In genomic region chr12:113017429-113017984, GRCm38 (mm10) we compare ENCODE assay signal across 22 mouse cellular contexts. TPM values are rescaled to one million over a fixed set of nuclear protein-coding genes. Genes with fewer than 3 reads are reported as not detected.
A peak's percentile ranks its signal among the peaks of the same experiment; 100 is the strongest.
DNase-seq lines count a peak whose midpoint lies in the region; ATAC-seq and TF ChIP-seq lines count a peak whose summit lies in the region.
"Had no signal": no experiment of that assay in that cellular context is flagged by ENCODE, and none has a peak within 500 bp of the region (broad histone marks: within the 10 kb centered on the region; RNA-seq: fewer than 3 reads in every experiment).

No protein-coding gene starts in this region.

- no peak for DNase-seq in heart, postnatal 36 days
- no peak for DNase-seq in liver, embryonic 13.5 days
- peak; percentile 34 for DNase-seq in kidney, postnatal 10 days
- DNase-seq in thymus, postnatal 0 days (ENCODE audit: low spot score), result no peak
- DNase-seq in right cerebral cortex, postnatal 25 days, result no peak
- DNase-seq: adrenal gland, postnatal 14 days; cerebellum, adult 9-10 months; gastrocnemius, postnatal 36 days; liver, postnatal 0 days; lung, postnatal 14 days; thymus, postnatal 36 days had no signal

- H3K27ac ChIP-seq in heart, embryonic 12.5 days (ENCODE audit: poor library complexity, severe bottlenecking), result no peak overlapping the region
- no peak overlapping the region for H3K27ac ChIP-seq in liver, embryonic 13.5 days
- no peak overlapping the region; the same call in 1 of the 2 replicates for H3K27ac ChIP-seq in liver, embryonic 12.5 days
- H3K27ac ChIP-seq: hindbrain, embryonic 14.5 days; intestine, embryonic 15.5 days; midbrain, embryonic 12.5 days had no signal

- no peak overlapping the region for H3ac ChIP-seq in myocyte (ENCODE audit: control insufficient read depth, insufficient read length)

- H3K27me3 ChIP-seq in heart, embryonic 12.5 days (replicated peaks), result no peaks in the 10 kb centered on the region
- no peaks in the 10 kb centered on the region for H3K27me3 ChIP-seq in liver, embryonic 13.5 days
- H3K27me3 ChIP-seq in liver, embryonic 12.5 days (replicated peaks), result no peaks in the 10 kb centered on the region
- H3K27me3 ChIP-seq in myocyte (ENCODE audit: control insufficient read depth, insufficient read depth, insufficient read length), result no peaks in the 10 kb centered on the region
- H3K27me3 ChIP-seq: intestine, embryonic 15.5 days; midbrain, embryonic 12.5 days; Patski had no signal

- intact Hi-C loops in heart, postnatal 36 days (cut with DNase I), result no loop called here

- no peaks in the 10 kb centered on the region for H3K9me3 ChIP-seq in heart, embryonic 12.5 days (replicated peaks)
- H3K9me3 ChIP-seq in liver, embryonic 13.5 days (replicated peaks), result no peaks in the 10 kb centered on the region
- no peaks in the 10 kb centered on the region for H3K9me3 ChIP-seq in liver, embryonic 12.5 days (replicated peaks)
- H3K9me3 ChIP-seq: intestine, embryonic 15.5 days; midbrain, embryonic 12.5 days had no signal

- peak overlapping the region; percentile 17; the same call in 1 of the 2 replicates for H3K4me2 ChIP-seq in heart, embryonic 12.5 days
- no peak overlapping the region for H3K4me2 ChIP-seq in liver, embryonic 13.5 days
- H3K4me2 ChIP-seq in liver, embryonic 12.5 days, result no peak overlapping the region
- peak overlapping the region; percentile 96 for H3K4me2 ChIP-seq in myocyte (ENCODE audit: low read depth)
- H3K4me2 ChIP-seq: intestine, embryonic 15.5 days had no signal

- H3K36me3 ChIP-seq in heart, embryonic 12.5 days, result peaks cover 10% of the 10 kb centered on the region
- H3K36me3 ChIP-seq in liver, embryonic 13.5 days, result peaks cover 14% of the 10 kb centered on the region
- H3K36me3 ChIP-seq in liver, embryonic 12.5 days, result peaks cover 22% of the 10 kb centered on the region
- H3K36me3 ChIP-seq in myocyte (ENCODE audit: control insufficient read depth, insufficient read depth), result no peaks in the 10 kb centered on the region

- TF ChIP-seq POLR2A in myocyte (IDR thresholded peaks at IDR 0.05; ENCODE audit: insufficient read length, low read depth), result peak; percentile 39

- peak overlapping the region; percentile 39; the same call in 1 of the 2 replicates for H3K9ac ChIP-seq in heart, embryonic 12.5 days
- H3K9ac ChIP-seq in liver, embryonic 13.5 days, result 0 out of 2 replicates have a peak overlapping the region, but pooled peaks have one; percentile 11
- H3K9ac ChIP-seq in liver, embryonic 12.5 days, result no peak overlapping the region
- H3K9ac ChIP-seq: intestine, embryonic 15.5 days; liver, postnatal 0 days had no signal

- H3K4me3 ChIP-seq in heart, embryonic 12.5 days, result no peak overlapping the region
- H3K4me3 ChIP-seq in liver, embryonic 13.5 days (replicated peaks), result no peak overlapping the region
- H3K4me3 ChIP-seq in liver, embryonic 12.5 days, result no peak overlapping the region
- peak overlapping the region; percentile 54 for H3K4me3 ChIP-seq in myocyte
- H3K4me3 ChIP-seq: intestine, embryonic 15.5 days; midbrain, embryonic 12.5 days had no signal

- 69% methylated on average over 9 of the region's 9 CpGs for WGBS in heart, embryonic 12.5 days
- 76% methylated on average over 9 of the region's 9 CpGs for WGBS in liver, embryonic 13.5 days (ENCODE audit: insufficient replicate concordance)
- 71% methylated on average over 9 of the region's 9 CpGs for WGBS in liver, embryonic 12.5 days (ENCODE audit: insufficient replicate concordance)

- ATAC-seq in heart, embryonic 12.5 days (ENCODE audit: insufficient number of reproducible peaks, low FRiP score), result no peak
- no peak for ATAC-seq in liver, embryonic 13.5 days (ENCODE audit: low read depth)
- ATAC-seq in liver, embryonic 12.5 days, result no peak
- ATAC-seq: activated CD4-positive, CD25-positive, alpha-beta regulatory T cell, adult 4 months; intestine, embryonic 15.5 days; liver, postnatal 0 days; Patski had no signal

- H3K79me2 ChIP-seq in myocyte (ENCODE audit: control insufficient read depth, insufficient read depth), result peaks cover 75% of the 10 kb centered on the region

- peaks cover 31% of the 10 kb centered on the region for H3K4me1 ChIP-seq in heart, embryonic 12.5 days (replicated peaks)
- peaks cover 53% of the 10 kb centered on the region for H3K4me1 ChIP-seq in liver, embryonic 13.5 days (replicated peaks)
- H3K4me1 ChIP-seq in liver, embryonic 12.5 days, result peaks cover 52% of the 10 kb centered on the region

TF ChIP-seq in myocyte, 11 proteins besides CTCF, POLR2A, EP300 and RAD21:
- no peak for TF ChIP-seq REST (IDR thresholded peaks at IDR 0.05; ENCODE audit: insufficient read depth, insufficient read length)
- no peak for TF ChIP-seq E2F4 (IDR thresholded peaks at IDR 0.05; ENCODE audit: insufficient read depth)
- TF ChIP-seq MYOG (IDR thresholded peaks at IDR 0.05; ENCODE audit: control insufficient read depth in 1 of 3, insufficient read depth in 1 of 3, insufficient read length in 2 of 3, low read depth in 2 of 3), result no peak
- no peak for TF ChIP-seq SRF (IDR thresholded peaks at IDR 0.05; ENCODE audit: control insufficient read depth, insufficient read length, low read depth)
- TF ChIP-seq POLR2AphosphoS2 (IDR thresholded peaks at IDR 0.05; ENCODE audit: insufficient read length, low read depth), result no peak
- TF ChIP-seq TCF3 (IDR thresholded peaks at IDR 0.05; ENCODE audit: insufficient read length, low read depth), result no peak
- TF ChIP-seq MAX (IDR thresholded peaks at IDR 0.05; ENCODE audit: low read depth), result no peak
- TF ChIP-seq TCF12 (IDR thresholded peaks at IDR 0.05; ENCODE audit: insufficient read depth, poor library complexity, severe bottlenecking), result no peak
- no peak for TF ChIP-seq CEBPB (IDR thresholded peaks at IDR 0.05; ENCODE audit: insufficient read depth, poor library complexity, severe bottlenecking)
- no peak for TF ChIP-seq MYOD1 (IDR thresholded peaks at IDR 0.05; ENCODE audit: control insufficient read depth in 1 of 3, insufficient read length in 2 of 3, low read depth in 2 of 3)
- TF ChIP-seq USF1 (IDR thresholded peaks at IDR 0.05; ENCODE audit: low read depth), result no peak

RNA-seq across cellular contexts. Expression of gene Pacs2, which starts 3.2 kb away (rescaled TPM):
- 10.5 and 12.2 TPM in 2 replicates for polyA plus RNA-seq in heart, embryonic 12.5 days (2016; fragmentation: Nextera tagmentation; extraction: Ambion mirVana)
- 10 to 100 TPM; 32.5 to 38.9 TPM for total RNA-seq in heart, postnatal 36 days (2021)
- polyA plus RNA-seq in liver, embryonic 13.5 days (2015; fragmentation: Nextera tagmentation; extraction: Ambion mirVana), result 5.2 and 6.2 TPM in 2 replicates
- polyA plus RNA-seq in liver, embryonic 12.5 days (2016; fragmentation: Nextera tagmentation; extraction: Ambion mirVana), result 8.3 and 9.6 TPM in 2 replicates
- polyA plus RNA-seq in myocyte (2012; fragmentation: generic; extraction: Trizol), result 89.3 TPM
- polyA plus RNA-seq in thymus, postnatal 0 days (2015; fragmentation: Nextera tagmentation; extraction: Ambion mirVana), result 5.2 and 6.4 TPM in 2 replicates

RNA-seq across cellular contexts. Expression of gene Brf1, which starts 17.0 kb away (rescaled TPM):
- polyA plus RNA-seq in heart, embryonic 12.5 days (2016; fragmentation: Nextera tagmentation; extraction: Ambion mirVana), result 40.3 and 42.9 TPM in 2 replicates
- total RNA-seq in heart, postnatal 36 days (2021), result 10 to 100 TPM; 24.5 to 25.3 TPM
- polyA plus RNA-seq in liver, embryonic 13.5 days (2015; fragmentation: Nextera tagmentation; extraction: Ambion mirVana), result 28.3 and 28.8 TPM in 2 replicates
- 46.2 and 47.1 TPM in 2 replicates for polyA plus RNA-seq in liver, embryonic 12.5 days (2016; fragmentation: Nextera tagmentation; extraction: Ambion mirVana)
- 27.9 TPM for polyA plus RNA-seq in myocyte (2012; fragmentation: generic; extraction: Trizol)
- 70.8 and 89.0 TPM in 2 replicates for polyA plus RNA-seq in thymus, postnatal 0 days (2015; fragmentation: Nextera tagmentation; extraction: Ambion mirVana)

RNA-seq across cellular contexts. Expression of gene Btbd6, which starts 41.2 kb away (rescaled TPM):
- 22.4 and 23.0 TPM in 2 replicates for polyA plus RNA-seq in heart, embryonic 12.5 days (2016; fragmentation: Nextera tagmentation; extraction: Ambion mirVana)
- total RNA-seq in heart, postnatal 36 days (2021), result 10 to 100 TPM; 24.3 to 24.7 TPM
- 6.3 and 6.6 TPM in 2 replicates for polyA plus RNA-seq in liver, embryonic 13.5 days (2015; fragmentation: Nextera tagmentation; extraction: Ambion mirVana)
- polyA plus RNA-seq in liver, embryonic 12.5 days (2016; fragmentation: Nextera tagmentation; extraction: Ambion mirVana), result 9.2 and 10.1 TPM in 2 replicates
- 16.3 TPM for polyA plus RNA-seq in myocyte (2012; fragmentation: generic; extraction: Trizol)
- polyA plus RNA-seq in thymus, postnatal 0 days (2015; fragmentation: Nextera tagmentation; extraction: Ambion mirVana), result 16.4 and 18.0 TPM in 2 replicates

RNA-seq across cellular contexts. Expression of gene Tex22, which starts 56.8 kb away (rescaled TPM):
- polyA plus RNA-seq in heart, embryonic 12.5 days (2016; fragmentation: Nextera tagmentation; extraction: Ambion mirVana), result not detected in 2 replicates
- total RNA-seq in heart, postnatal 36 days (2021), result not detected
- not detected in 2 replicates for polyA plus RNA-seq in liver, embryonic 13.5 days (2015; fragmentation: Nextera tagmentation; extraction: Ambion mirVana)
- not detected in 2 replicates for polyA plus RNA-seq in liver, embryonic 12.5 days (2016; fragmentation: Nextera tagmentation; extraction: Ambion mirVana)
- 0.11 TPM for polyA plus RNA-seq in myocyte (2012; fragmentation: generic; extraction: Trizol)
- not detected in 2 replicates for polyA plus RNA-seq in thymus, postnatal 0 days (2015; fragmentation: Nextera tagmentation; extraction: Ambion mirVana)
- polyA plus RNA-seq: C2C12; forebrain, embryonic 11.5 days; heart, postnatal 0 days; intestine, embryonic 15.5 days; liver, postnatal 0 days; midbrain, embryonic 12.5 days; Patski had no signal

Comparison
In these comparisons a context has a peak if more than half of its experiments do, and no peak if none do; other contexts are left out.
1. H3K4me2 ChIP-seq: peak in heart, embryonic 12.5 days (single experiment) and myocyte (single experiment); none in liver, embryonic 13.5 days (single experiment) and liver, embryonic 12.5 days (single experiment).